Mouse (Mus musculus): ENCODE measurements around the gene Hrc.
A peak's percentile ranks its signal among the peaks of the same experiment; 100 is the strongest.

DNA sequence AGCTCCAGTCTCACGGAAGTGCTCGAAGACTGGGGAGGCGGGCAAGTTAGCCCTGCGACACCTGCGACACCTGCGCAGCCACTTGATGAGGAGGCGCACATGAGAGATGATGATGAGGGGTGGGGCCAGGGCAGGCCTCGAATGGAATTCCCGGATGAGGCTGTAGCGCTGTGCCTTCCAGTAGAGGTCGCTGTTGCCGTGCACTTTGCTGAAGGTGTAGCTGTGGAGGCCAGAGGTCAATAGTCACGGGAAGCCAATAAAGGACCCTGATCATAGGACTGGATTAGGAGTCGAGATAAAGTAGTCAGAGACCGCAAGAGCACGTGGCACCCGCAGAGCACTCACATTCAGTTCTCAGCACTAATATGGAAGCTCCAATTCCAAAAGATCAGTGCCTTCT, 29.8 kb upstream of the Hrc start:
- TF ChIP-seq CTCF (IDR thresholded peaks at IDR 0.05; ENCODE audit: borderline replicate concordance, insufficient read depth, low read length) = peak; percentile 78
- no peak for TF ChIP-seq POLR2A (IDR thresholded peaks at IDR 0.05; ENCODE audit: low read depth, low read length)

Data from embryonic fibroblast, embryonic 13.5 days (primary cell).